Mouse (Mus musculus) kidney, adult 2 months (tissue): ENCODE data around the gene Ube2t.
A peak's percentile ranks its signal among the peaks of the same experiment; 100 is the strongest.

ENCODE experiments used
- CTCF ChIP-seq: fragments of 200-500 bp; conservative IDR thresholded peaks from 2 replicates; pipeline ENCODE4 v1.5.1; 2011; ENCODE audit warnings: low read depth, mild to moderate bottlenecking, control low read depth, low read length, moderate library complexity, mixed read lengths; ENCODE audit not compliant: insufficient read depth, insufficient read length
- POLR2A ChIP-seq: fragments of 200-500 bp; IDR thresholded peaks from one replicate; pipeline ENCODE4 v1.6.1; 2011; ENCODE audit warnings: low read depth, low read length, control low read depth

- TF ChIP-seq CTCF (peak; percentile 92), POLR2A (no peak)
Observed at GRCm38 (mm10) chr1:134989372-134989771, 27.0 kb downstream of the Ube2t start.
